Mouse (Mus musculus) thymus, postnatal 4 days (tissue): ENCODE measurements at regions not wholly inside any gene's neighbourhood (a gene's known extent, or its start where the extent isn't known, plus 50 kb on each side); places are given as distances from the start of the nearest gene placed in this dataset.

ENCODE experiments used
- DNase-seq: peaks from one replicate; pipeline ENCODE4 v3.0.0; 2021

DNA sequence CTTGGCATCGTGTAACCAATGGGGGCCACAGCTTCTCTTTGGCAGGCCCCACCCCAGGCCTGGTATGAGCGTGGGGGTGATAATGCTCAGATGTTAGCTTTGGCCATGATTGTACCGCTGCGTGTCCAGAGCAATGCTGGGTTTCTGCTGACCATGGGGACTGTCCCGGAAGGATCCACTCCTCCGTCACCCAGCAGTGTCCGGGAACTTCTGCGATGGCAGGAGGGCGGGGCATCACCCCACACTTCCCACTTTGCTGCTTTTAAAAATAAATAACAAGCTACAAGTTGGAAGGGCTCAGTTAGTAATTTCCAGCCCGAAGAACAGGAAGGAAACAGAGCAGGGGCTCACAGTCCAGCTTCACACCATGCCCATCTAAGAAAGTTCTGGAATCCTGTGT is 116.7 kb upstream of the Ptpn1 start:
- no peak for DNase-seq

DNA sequence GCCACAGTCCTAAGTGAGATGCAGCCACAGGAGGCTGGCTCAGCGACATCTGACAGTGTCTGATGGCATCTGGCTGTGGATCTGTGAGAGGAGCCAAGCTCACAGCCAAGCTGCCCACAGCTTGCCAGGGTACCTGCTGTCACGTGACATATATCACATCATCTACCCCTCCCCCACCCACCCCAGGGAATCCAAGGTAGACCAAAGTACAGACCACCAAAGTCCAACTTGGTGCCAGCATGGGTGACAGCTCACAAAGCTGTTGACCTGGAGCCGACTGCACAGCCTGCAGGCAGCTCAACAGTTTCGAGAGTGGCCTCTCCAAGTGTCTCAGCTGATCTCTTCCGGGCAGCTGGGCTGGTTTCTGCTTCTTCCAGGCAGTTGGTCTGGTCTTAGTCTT is 119.6 kb upstream of the Tmem189 start:
- no peak for DNase-seq

DNA sequence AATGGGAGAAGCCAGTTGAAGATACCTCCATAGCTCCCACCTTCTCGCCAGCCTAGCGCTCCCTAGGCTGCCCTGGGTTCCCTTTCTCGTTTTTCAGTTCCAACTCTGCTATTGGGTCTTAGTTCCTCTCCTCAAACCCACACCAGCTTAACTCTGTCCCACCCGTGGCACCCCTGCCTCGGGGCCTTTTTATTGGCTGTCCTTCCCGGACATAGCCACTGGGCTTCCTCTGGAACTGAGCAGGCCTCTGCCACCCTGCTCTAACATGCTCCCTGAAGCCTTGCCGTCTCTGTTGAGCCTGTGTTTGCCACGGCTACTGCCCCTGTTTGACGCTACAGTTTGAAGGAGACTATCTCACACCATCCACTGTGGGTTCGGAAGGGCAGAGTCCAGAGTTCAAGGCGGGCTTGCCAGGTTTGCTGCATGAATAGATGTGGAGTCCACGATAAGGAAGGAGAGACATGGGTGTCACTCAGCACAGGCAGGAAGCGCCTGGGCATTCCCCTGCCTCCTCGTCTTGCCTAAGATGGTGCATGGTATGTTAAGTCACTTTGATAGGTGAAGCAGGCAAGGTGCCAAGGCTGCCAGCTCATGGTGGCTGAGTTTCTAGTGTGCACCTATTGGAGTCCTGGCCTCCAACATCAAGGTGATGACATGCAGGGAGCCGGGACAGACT is 116.1 kb upstream of the Tmem189 start:
- peak; percentile 39 for DNase-seq

DNA sequence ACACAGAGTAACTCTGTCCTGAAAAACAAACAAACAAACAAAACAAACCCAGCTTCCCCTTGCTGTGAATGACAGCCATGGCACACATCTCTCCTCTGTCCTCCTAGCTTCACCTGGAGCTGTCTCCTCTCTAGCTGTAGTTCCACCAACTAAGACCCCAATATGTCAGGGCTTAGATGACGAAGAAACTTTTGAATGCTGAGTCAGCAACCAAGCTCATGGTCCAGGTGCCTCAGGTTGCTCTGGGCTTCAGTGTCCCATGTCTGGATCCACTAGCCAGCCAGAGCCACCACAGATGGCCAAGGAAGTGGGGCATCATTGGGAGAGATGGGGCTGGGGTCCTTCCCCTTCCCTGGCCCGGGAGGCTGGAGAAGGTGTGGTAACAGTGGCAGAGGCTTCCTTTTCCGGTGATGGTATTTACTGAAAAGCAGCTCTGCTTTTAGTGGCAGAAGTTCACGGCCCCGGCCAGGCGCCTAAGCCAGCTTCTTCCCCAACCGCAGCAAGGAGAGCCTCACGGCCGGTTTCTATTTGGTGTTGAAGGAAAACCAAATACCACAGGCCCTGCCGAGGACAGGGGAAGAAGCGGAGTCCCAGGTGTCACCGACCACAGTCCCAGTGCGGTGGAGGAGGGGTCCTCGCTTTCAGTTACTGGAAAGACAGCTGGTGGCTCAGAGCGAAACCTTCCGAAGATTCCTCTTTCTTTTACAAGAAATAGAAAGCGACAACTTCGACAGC is 115.0 kb upstream of the Tmem189 start:
- DNase-seq, result peak; percentile 67

DNA sequence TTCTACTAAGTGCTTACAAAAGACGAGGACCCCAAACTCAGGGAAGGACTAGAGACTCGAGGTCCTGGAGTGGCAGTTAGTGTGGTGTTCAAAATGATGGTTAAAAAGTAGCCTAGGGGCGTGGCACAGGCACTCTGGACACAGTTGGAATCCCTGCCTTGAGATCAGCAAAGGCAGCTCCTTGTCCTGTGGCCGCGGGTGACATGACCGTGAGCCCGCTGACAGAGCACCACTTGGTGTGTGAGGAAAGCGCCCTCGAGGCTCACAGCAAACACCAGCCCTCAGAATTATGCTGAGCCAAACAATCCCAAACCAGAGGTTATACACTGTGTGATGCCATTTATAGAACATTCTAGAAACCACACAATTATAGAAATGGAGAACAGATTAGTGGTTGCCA is 112.9 kb upstream of the Tmem189 start:
- no peak for DNase-seq

DNA sequence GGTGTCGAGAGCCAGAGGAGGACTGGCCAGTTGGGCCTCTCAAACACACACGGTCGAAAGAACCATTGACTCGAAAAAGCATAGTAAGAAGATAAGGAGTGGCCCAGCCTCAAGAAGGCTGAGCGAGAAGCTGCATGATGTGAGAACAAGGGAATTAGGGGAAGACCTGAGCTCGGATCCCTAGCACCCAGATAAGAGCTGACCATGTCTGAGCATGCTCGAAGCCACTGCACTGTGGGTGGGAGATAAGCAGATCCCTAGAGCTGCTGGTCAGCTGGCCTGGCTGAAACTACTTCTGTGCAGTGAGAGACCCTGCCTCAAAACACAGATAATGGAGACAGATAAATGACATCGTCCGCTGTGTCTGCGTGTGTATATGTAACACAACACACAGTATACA is 111.8 kb upstream of the Tmem189 start:
- DNase-seq, result no peak

DNA sequence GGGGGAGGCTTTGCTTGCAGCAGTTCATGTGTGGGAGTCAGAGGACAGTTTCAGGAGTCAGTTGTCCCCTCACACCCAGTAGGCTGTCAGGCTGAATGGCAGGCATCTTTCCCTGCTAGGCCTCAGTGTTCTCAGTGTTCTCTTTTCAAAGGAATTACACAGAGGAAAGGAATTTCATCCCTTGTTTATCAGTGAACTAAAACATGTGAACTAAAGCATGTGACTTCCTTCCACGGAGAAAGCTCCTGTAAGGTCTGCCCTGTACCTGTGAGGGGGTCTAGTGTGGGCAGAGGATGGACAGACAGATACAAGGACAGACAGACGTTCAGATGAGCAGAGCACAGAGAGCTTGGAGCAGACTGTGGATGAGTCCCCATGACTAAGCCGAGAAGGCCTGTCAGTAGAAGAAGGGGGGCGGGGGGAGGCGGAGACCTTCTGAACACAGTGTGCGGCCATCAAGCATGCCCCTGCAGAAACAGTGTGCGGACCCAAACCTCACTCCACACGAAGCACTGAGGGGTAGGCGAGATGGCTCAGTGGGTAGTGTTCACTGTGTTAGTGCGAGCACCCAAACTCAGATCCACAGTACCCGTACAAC is 111.1 kb upstream of the Tmem189 start:
- DNase-seq, result no peak

DNA sequence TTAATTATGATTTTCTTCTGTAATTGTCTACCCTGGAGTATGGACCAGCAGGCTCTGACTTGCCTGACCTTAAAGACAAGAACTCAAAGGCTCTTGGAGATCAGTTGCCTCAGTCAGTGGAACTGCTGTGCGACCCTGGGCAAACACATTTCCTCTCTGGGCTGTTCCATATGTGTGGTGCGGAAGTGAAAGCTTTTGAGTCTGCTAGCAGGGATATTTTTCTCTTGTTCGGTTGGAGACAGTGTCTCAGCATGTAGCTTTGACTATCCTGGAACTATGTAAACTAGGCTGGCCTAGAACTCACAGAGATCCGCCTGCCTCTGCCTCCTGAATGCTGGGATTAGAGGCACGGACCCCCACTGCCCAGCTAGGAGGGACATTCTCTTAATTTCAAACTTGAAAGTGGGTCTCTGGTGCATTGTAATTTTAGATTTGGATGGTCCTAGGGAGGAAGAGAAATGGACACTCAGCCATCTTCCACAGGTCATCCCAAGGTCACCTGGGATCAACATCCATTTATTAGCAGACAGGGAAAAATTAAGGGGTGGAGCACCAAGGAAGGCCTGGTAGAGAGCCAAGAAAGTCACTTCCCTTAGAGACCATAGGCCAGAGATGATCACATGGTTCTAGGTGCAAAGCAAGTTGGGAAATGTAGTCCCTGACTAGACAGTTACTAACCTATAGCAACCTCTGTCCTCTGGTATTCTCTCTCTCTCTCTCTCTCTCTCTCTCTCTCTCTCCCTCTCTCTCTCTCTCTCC is 110.2 kb upstream of the Tmem189 start:
- no peak for DNase-seq

DNA sequence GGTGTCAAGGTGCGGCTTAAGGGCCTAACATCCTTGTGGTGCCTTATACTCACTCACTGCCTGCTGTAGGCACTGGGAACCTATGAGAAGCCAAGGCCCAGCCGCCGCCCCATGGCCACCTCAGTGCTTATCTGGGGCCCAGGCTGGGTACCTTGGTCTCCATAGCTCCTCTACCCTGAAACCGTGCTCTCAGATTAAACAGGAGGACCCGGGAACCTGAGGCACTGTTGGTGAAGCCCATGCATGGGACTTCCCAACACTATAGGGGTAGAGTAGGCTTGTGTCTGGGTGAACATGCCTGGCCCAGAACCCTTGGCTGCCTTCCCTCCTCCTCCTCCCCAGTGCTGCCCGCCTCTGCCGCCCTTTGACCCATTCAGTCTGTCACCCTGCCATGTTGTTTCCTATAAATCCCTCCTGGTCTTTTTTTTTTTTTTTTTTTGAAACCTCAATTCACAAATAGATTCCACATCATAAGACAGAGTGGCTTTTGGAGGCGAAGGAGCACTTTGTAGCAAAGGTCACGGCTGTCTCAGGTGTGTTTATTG is 109.4 kb upstream of the Tmem189 start:
- no peak for DNase-seq

DNA sequence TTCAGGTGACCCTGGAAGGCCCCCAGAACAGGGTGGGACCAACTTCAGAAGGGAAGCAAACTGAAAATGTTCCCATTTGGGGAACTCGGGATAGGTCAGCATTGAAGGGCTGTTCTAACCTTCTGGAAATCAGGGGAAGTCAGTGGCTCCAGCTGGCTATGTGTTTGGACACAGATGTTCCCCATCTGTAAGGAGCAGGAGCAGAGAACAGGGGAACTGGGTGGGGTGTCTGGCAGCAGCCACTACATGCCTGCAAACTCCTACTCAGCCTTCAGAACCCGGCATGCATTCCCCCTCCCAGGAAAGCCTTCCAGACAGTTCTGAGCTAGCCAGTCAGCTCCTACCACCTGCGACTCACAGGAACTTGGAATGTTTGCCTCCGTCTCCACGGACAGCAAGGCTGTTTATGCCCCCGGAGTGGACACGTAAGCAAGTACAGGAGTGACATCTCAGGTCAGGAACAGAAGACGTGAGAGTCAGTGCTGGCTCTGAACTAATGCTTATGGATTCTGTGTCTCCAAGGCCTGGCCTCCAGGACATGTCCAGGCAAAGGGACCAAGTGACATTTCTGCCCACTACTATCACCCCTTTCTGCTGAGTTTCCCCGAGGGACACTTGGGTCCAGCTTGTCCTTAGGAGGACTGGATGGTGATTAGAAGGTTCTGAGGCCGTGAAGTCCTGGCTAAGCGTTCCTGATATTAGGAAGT is 108.6 kb upstream of the Tmem189 start:
- no peak for DNase-seq

DNA sequence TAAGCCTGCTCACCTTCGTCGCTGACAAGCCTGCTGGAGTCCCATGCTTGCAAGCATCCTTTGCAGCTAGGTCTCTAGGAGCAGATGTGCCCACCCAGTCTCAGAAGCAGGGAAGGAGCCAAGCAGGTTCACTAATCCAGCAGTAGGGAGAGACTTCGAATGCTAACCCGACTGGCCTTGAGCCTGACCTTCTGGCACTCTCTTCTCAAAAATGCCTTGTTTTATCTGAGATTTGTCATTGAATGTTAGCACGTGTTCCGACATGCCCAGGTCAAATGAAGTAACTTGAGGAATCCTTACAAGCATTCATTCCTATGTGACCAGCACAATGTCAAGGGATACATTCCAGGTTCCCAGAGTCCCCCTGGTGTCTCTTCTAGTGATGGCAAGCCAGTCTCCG is 105.9 kb upstream of the Tmem189 start:
- no peak for DNase-seq

DNA sequence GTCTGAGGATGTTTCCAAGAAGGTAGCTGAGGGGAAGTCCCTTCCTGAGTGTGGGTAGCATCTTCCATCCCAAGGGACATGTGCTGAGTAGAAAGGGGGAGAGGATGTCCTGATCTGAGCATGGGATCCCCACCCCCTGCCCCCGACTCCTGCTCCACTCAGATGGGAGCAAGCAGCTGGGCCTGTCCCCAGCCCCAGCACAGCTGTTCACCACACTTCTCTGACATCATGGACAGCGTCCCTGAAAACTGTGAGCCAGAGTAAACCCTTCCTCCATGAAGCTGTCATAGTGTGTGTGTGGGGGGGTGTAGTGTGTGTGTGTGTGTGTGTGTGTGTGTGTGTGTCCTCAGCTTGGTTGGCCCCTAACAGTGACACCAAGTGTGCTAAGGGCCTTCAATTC is 104.3 kb upstream of the Tmem189 start:
- no peak for DNase-seq

DNA sequence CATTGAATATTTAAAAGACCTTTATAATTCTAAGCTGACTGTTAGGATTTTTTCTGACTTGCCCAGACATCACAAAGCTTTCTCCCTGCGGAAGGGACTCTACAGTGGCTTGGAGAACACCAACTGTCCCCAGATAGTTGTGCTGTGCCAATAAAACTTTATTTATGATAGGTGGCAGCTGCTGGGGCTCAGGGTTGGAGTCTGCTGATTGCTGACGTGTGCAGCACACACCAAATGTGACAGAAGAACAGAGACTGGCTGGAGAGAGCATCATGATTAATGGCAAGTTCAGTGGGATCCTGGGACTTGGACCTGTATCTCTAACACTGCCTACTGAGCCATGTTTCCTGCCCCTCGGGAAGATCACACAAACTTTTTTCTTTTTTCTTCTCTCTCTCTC is 103.1 kb upstream of the Tmem189 start:
- DNase-seq, result no peak

DNA sequence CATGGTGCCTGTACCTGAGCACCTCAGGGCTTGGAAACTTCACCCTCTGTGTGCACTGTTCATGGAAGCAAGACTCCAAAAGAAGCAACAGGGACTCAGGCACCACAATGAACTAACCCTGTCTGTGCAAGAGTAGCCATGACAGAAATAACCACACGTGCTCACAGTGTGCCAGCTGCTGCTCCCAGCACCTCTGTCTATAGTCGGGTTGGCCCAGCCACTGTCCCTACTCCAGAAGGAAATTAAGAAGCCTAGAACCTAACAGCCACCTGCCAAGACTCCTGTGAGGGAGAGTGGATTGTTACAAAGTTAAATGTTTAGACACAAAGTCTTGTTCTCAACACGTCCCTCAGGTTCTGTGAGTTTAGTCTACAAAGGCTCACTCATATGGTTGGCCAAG is 102.7 kb upstream of the Tmem189 start:
- no peak for DNase-seq

DNA sequence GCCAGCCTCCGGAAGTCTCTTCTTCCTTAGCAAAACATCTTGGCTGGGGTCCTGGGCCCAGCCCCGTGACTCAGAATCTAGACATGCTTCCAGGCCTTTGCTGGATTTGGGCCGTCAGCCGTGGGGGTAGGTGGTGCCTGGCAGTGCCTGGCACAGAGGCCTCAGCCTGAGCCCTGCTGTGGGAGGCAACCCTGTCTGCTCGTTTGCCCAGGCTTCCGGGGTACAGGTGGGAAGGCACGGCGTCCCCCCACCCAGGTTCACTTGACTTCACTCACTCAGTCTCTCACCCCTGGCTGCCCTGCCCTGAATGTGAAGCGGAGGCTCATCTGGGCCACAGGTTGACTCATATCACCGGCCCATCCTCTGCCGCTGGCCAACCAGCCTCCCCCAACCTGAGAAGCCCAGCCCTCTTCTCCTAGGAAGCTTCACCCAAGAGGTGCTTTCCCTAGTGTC is 99.9 kb upstream of the Tmem189 start:
- no peak for DNase-seq

DNA sequence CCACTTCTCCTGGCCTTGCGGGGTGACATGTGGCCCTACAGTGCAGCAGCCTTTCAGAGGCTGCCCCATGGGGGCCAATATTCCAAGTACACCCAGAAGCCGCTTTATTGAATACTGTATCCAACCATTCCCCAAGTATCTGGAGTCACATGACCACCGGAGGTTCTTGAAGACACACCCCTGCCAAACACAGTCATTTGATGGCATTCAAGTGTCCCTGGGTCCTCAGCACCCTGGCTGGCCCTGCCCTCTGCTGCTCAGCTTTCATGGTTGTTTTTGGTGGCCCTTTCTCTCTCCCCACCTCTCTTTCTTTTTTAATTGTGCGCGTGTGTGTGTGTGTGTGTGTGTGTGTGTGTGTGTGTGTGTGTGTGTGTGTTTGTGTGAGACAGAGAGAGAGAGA is 97.3 kb upstream of the Tmem189 start:
- no peak for DNase-seq

DNA sequence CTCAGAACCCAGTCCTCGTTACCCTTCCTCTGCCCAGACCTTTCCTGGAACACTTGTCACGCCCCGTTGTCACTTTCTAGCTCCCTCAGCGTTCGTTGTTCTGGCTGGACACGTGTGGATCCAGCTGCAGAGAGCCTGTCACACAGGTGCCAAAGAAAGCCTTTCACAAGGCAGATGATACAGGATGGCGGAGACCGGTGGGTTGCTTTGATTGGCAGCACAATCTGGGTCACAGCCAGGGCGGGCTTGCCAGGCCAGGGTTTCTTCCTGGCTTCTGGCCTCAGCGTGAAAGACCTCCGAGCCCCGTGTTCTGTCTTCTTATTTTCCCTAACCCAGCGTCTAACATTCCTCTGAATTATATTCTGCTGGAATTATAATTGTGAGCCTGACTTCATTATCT is 94.7 kb upstream of the Tmem189 start:
- DNase-seq, result peak; percentile 43

DNA sequence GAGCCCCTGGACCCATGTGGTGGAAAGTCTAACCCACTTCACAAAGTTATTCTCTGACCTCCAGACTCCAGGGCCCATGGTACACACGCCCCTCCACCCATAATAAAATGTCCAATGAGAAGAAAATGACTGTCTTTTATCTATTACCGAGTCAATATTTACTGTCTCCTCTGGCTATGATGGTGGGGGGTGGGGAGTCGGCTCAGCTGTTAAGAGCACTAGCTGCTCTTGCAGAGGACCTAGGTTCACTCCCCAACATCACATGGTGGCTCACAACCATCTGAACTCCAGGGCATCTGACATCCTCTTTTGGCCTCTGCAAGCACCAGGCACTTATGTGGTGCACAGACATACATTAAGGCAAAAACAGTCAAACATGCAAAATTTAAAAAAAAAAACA is 93.8 kb upstream of the Tmem189 start:
- no peak for DNase-seq

DNA sequence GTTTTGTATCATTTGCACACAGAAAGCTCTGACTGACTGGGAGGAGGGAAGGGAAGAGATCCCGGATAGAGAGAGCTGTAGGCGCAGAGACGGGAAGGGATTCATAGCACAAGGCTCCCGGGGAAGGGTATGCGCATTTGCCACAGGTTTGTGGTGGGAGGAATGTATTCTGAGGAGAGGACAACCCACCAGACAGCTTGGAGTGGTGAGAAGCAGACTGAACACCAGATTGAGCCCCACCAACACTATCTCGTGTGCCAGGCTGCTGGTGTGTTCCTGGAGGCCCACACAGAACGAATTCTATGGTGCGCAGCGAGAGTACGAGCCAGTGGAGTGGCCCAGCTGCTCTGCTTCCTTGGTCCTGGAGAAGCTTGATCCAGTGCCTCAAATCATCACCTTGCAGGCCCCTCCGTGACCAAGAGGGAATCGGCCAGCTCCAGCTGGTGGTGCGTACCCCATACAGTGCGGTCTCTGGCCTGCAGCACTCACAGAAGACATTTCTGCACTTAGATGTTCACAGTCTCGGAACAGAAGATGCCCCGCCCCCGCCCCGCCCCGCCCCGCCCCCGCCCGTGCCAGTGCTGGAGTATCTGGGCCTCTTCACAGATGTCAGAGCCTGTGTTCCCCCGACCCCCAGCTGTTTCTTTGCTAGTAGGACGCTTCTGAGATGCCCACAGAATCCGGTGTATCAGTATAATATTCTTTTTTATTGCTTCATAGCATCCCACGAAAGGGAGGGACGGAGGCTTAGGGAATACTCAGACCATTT is 92.8 kb upstream of the Tmem189 start:
- peak; percentile 51 for DNase-seq

DNA sequence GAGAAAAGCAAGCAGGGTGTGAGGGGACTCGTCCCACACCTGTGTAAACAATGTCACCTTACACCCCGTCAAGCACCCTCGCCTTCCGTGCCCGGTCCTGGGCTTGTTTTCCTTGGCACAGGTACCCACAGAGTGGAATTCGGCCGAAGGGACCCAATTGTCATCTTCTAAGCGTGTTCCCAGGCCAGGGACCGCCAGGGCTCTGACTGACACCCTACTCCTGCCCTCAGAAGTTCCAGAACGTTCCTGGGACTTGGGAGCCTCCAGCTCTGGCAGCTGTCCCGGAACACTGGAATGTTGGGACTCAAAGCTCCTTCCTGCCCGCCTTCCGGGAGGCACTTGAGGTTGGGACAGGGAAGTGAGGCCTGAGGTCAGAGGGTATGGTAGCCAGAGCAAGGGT is 91.9 kb upstream of the Tmem189 start:
- DNase-seq, result no peak

DNA sequence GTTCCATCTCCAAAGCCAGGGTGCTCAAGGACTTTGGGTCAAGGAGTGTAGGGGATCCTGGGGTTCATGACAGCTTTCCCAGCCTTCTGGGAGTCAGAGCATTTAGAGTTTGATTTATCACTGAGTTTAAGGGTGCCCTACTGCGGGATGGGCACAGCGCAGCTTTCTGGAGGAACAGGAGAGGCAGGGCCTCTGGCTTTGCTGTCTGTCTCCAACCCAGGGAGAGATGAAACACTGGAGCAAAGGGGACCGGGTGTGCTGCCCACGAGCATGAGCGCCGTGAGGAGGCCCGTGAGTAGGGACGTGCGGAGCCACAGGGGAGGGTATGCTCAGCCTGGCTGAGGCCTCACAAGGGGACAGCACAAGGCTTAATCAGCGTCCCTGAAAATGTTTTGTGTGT is 89.1 kb upstream of the Tmem189 start:
- DNase-seq, result no peak

DNA sequence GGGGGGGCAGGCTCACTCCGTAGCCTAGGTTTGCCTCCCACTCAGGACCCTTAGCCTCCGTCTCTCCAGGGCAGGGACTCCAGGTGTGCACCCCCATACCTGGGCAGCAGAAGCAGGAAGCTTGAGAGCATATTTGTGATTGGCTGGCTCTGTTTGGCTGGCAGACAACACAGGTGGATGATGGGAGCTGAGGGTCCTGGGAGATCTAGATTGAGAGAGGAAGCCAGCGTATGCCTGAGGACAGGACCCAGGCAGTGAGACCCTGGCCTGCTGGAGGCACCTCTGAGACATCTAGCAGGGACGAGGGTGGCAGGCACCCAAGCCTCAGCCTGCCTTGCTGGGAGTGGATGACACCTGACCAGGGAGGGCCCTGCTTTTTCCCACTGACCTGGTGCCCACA is 88.6 kb upstream of the Tmem189 start:
- DNase-seq, result peak; percentile 37
